Mouse (Mus musculus) MEL (cell line): ENCODE data around the gene Rpp14. TPM values are rescaled to one million over a fixed set of nuclear protein-coding genes. Genes with fewer than 3 reads are reported as not detected.

ENCODE experiments used
- DNase-seq: peaks from one replicate; pipeline ENCODE4 v3.0.0; 2011; ENCODE audit warnings: low read depth, low spot score
- H3K27ac ChIP-seq: 2 replicates; pipeline ENCODE4 v1.5.1; 2012; ENCODE audit warnings: low read depth, mild to moderate bottlenecking, control low read depth, low read length, moderate library complexity; ENCODE audit not compliant: control insufficient read depth
- H3K27me3 ChIP-seq, 2 experiments: fragments of 150-350 bp in 1 of 2; sonication (generic) in 1 of 2; 2 replicates each; pipeline ENCODE4 v1.6.1; 2012; ENCODE audit warnings: low read length in 2 of 2, mild to moderate bottlenecking in 2 of 2, improper control_type of control experiment in 1 of 2, moderate library complexity in 1 of 2; ENCODE audit not compliant: insufficient read depth in 2 of 2, control insufficient read depth in 1 of 2
- H3K36me3 ChIP-seq, 2 experiments: 2 replicates each; pipeline ENCODE4 v1.6.1; 2012 to 2014; ENCODE audit warnings: low read length in 2 of 2, improper control_type of control experiment in 1 of 2, inconsistent platforms in 1 of 2, mild to moderate bottlenecking in 1 of 2; ENCODE audit not compliant: insufficient read depth in 2 of 2, control insufficient read depth in 1 of 2
- H3K4me1 ChIP-seq, 2 experiments: fragments of 150-350 bp in 1 of 2; sonication (generic) in 1 of 2; 2 replicates each; pipeline ENCODE4 v1.6.1; 2012; ENCODE audit warnings: low read length in 2 of 2, improper control_type of control experiment in 1 of 2, mild to moderate bottlenecking in 1 of 2; ENCODE audit not compliant: insufficient read depth in 2 of 2, control insufficient read depth in 1 of 2
- H3K4me3 ChIP-seq, 2 experiments: fragments of 150-350 bp in 1 of 2; sonication (generic) in 1 of 2; 2 replicates each; pipeline ENCODE4 v1.5.1; 2012; ENCODE audit warnings: low read depth in 2 of 2, low read length in 2 of 2, mild to moderate bottlenecking in 2 of 2, moderate library complexity in 2 of 2, control low read depth in 1 of 2, improper control_type of control experiment in 1 of 2; ENCODE audit not compliant: control insufficient read depth in 1 of 2, insufficient read depth in 1 of 2
- H3K79me2 ChIP-seq: 2 replicates; pipeline ENCODE4 v1.6.1; 2012; ENCODE audit warnings: mild to moderate bottlenecking, low read length, moderate library complexity; ENCODE audit not compliant: control insufficient read depth, poor library complexity, insufficient read depth
- H3K9ac ChIP-seq: 2 replicates; pipeline ENCODE4 v1.6.1; 2012; ENCODE audit warnings: low read depth, mild to moderate bottlenecking, control low read depth, low read length, moderate library complexity; ENCODE audit not compliant: control insufficient read depth, poor library complexity, severe bottlenecking
- H3K9me3 ChIP-seq: fragments of 150-350 bp; sonication (generic); replicated peaks from 2 replicates; pipeline ENCODE4 v1.6.1; 2012; ENCODE audit warnings: mild to moderate bottlenecking, low read length, improper control_type of control experiment, moderate library complexity; ENCODE audit not compliant: insufficient read depth
- BHLHE40 ChIP-seq: IDR thresholded peaks from 2 replicates; pipeline ENCODE4 v1.6.1; 2012; ENCODE audit warnings: low read depth, mild to moderate bottlenecking, inconsistent platforms, low read length, improper control_type of control experiment, borderline replicate concordance
- CHD1 ChIP-seq: IDR thresholded peaks from 2 replicates; pipeline ENCODE4 v1.6.1; 2012; ENCODE audit warnings: low read depth, mild to moderate bottlenecking, inconsistent platforms, low read length, improper control_type of control experiment
- CTCF ChIP-seq, 3 experiments: IDR thresholded peaks in 2 of 3; conservative IDR thresholded peaks in 1 of 3; 2 replicates each; pipeline ENCODE4 v1.5.1; 2011 to 2012; ENCODE audit warnings: low read length in 3 of 3, low read depth in 2 of 3, mild to moderate bottlenecking in 2 of 3, improper control_type of control experiment in 1 of 3, inconsistent platforms in 1 of 3, mixed read lengths in 1 of 3, moderate library complexity in 1 of 3; ENCODE audit not compliant: control insufficient read depth in 1 of 3, insufficient read depth in 1 of 3, poor library complexity in 1 of 3, severe bottlenecking in 1 of 3
- ELF1 ChIP-seq: IDR thresholded peaks from 2 replicates; pipeline ENCODE4 v1.6.1; 2014; ENCODE audit warnings: low read depth, mild to moderate bottlenecking, inconsistent platforms, low read length, improper control_type of control experiment, moderate library complexity
- MAX ChIP-seq: IDR thresholded peaks from 2 replicates; pipeline ENCODE4 v1.6.1; 2011; ENCODE audit warnings: low read length, improper control_type of control experiment
- MEF2A ChIP-seq: IDR thresholded peaks from 2 replicates; pipeline ENCODE4 v1.6.1; 2014; ENCODE audit warnings: low read depth, mild to moderate bottlenecking, inconsistent platforms, low read length, improper control_type of control experiment; ENCODE audit not compliant: poor library complexity, insufficient replicate concordance, severe bottlenecking; ENCODE audit errors: extremely low read depth
- MXI1 ChIP-seq: IDR thresholded peaks from 2 replicates; pipeline ENCODE4 v1.6.1; 2011; ENCODE audit warnings: mild to moderate bottlenecking, low read depth, low read length, improper control_type of control experiment
- MYC ChIP-seq: IDR thresholded peaks from 2 replicates; pipeline ENCODE4 v1.6.1; 2011; ENCODE audit warnings: low read depth, mild to moderate bottlenecking, low read length, improper control_type of control experiment, moderate library complexity
- NELFE ChIP-seq: IDR thresholded peaks from 2 replicates; pipeline ENCODE4 v1.6.1; 2011; ENCODE audit warnings: low read depth, low read length, improper control_type of control experiment
- RAD21 ChIP-seq: IDR thresholded peaks from 2 replicates; pipeline ENCODE4 v1.6.1; 2011; ENCODE audit warnings: mild to moderate bottlenecking, low read depth, low read length, improper control_type of control experiment
- TAL1 ChIP-seq: IDR thresholded peaks from 2 replicates; pipeline ENCODE4 v1.6.1; 2012; ENCODE audit warnings: mild to moderate bottlenecking, inconsistent platforms, low read length, moderate library complexity, mixed read lengths
- TCF12 ChIP-seq: IDR thresholded peaks from 2 replicates; pipeline ENCODE4 v1.6.1; 2014; ENCODE audit warnings: low read depth, mild to moderate bottlenecking, inconsistent platforms, low read length, improper control_type of control experiment, moderate library complexity
- USF1 ChIP-seq: IDR thresholded peaks from 2 replicates; pipeline ENCODE4 v1.6.1; 2014; ENCODE audit warnings: low read depth, mild to moderate bottlenecking, inconsistent platforms, low read length, improper control_type of control experiment, moderate library complexity
- USF2 ChIP-seq, 2 experiments: IDR thresholded peaks; 2 replicates each; pipeline ENCODE4 v1.6.1; 2011 to 2012; ENCODE audit warnings: improper control_type of control experiment in 2 of 2, low read length in 2 of 2, borderline replicate concordance in 1 of 2, inconsistent platforms in 1 of 2, low read depth in 1 of 2, mild to moderate bottlenecking in 1 of 2; ENCODE audit not compliant: insufficient read depth in 1 of 2
- ZNF384 ChIP-seq: IDR thresholded peaks from 2 replicates; pipeline ENCODE4 v1.6.1; 2012; ENCODE audit warnings: low read depth, mild to moderate bottlenecking, inconsistent platforms, low read length, improper control_type of control experiment
- polyA plus RNA-seq, 2 experiments: library from polyadenylated mRNA; stranded (reverse) in 1 of 2; unstranded in 1 of 2; fragments of >175 nt in 1 of 2; fragments of >200 nt in 1 of 2; gene quantifications; 2 replicates each; pipeline versions ENCODE4 v1.2.1 to v1.2.4; 2012; ENCODE audit warnings: low replicate concordance in 2 of 2, low read depth in 1 of 2; ENCODE audit not compliant: insufficient read length in 2 of 2, insufficient read depth in 1 of 2, missing spikeins in 1 of 2
- total RNA-seq: library from RNA; depleted of rRNA; stranded (reverse); fragments of 300-350 nt; gene quantifications from 2 replicates; pipeline ENCODE4 v1.2.3, GENCODE M21; 2012

Rpp14 gene
- total and polyA plus RNA-seq, 3 experiments = 41.2 to 45.5 TPM; not detected in 1

DNA sequence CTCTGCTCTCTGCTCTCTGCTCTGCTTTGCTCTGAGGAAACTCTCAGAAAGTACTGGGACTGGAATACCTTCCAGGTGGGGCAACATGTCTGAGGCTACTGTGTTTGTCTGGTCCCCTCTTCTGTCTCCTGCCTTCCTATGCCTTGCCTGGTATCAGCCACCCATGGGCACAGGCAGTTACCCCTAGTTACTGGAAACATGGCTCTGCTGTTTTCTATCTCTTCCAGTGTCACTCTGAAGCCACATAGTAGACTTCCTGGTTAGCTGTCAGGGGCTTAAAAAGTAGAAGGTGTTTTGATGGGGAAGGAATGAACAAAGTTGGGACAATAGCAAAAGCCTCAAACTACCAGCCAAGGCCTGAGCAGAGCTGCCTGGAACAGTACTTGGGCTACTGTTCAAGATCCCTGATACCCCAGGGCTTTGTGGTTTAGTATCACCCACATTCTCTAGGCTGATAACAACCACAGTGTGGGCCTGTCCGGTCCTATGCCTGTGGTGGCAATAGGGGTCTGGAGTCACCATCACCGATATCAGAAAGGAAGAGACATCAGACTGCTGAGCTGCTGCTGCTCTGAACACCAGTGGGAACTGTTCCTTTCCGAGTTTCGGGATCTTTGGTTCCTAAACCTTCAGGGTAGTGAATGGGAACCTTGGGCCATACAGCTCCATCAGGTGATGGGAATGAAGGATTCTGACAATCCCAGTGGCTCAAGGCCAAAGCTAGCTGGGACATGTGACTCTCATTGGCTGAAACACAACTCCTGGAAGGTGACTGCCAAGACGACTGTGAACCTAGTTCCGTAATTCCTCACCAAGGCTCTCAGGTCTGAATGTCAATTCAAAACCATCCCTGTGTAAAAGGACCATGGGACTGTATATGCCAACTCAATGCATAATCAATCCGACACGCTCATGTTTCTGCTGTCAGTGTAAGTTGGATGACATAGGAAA lies 16.1 kb upstream of the Rpp14 start (continued):
- TF ChIP-seq RAD21 (no peak), ELF1 (0 out of 2 replicates have a peak, but pooled peaks have one; percentile 13), CHD1 (no peak), TAL1 (peak; percentile 50; the same call in 1 of the 2 replicates)

GRCm38 (mm10) chr14:8080718-8081117 lies 551 bp downstream of the Rpp14 start:
- no peaks in the 10 kb centered on the region for H3K27me3 ChIP-seq
- H3K4me1 ChIP-seq = peaks cover 0 to 13% of the 10 kb centered on the region in 2 experiments; a peak in 1 of 4 replicates
- H3K79me2 ChIP-seq = peaks cover 19% of the 10 kb centered on the region
- H3K4me3 ChIP-seq = peak overlapping the region; percentile 64 to 71
- DNase-seq = no peak
- 0 out of 2 replicates have a peak, but pooled peaks have one; percentile 67 for TF ChIP-seq MYC
- peak; percentile 14; the same call in 1 of the 2 replicates for TF ChIP-seq USF1
- TF ChIP-seq MAX = peak; percentile 77
- TF ChIP-seq MXI1 = peak; percentile 11; the same call in 1 of the 2 replicates
- no peak for TF ChIP-seq TCF12
- H3K27ac ChIP-seq = peak overlapping the region; percentile 77
- no peaks in the 10 kb centered on the region for H3K9me3 ChIP-seq
- H3K9ac ChIP-seq = peak overlapping the region; percentile 74
- peaks cover 5 to 10% of the 10 kb centered on the region in 2 experiments for H3K36me3 ChIP-seq

DNA sequence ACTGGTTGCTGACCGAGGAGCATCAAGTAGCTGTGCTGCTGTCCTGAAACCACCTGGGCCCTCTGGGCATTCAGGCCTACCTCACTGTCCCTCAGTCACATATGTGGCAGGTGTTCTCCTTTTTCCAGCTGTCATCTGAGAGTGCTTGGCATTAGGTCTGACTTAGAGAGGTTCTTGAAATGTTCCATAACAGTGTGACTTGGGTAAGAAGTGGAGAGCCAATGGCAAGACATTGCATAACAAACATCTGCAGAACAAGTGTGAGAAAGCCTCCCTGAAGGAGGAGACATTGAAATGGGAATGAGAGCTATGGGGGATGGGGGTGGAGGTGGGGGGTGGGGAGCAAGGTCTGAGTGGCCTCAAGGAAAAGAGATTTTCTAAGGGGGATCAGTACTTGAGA lies 2.8 kb downstream of the Rpp14 start:
- Histone ChIP-seq H3K9ac (no peak overlapping the region), H3K27me3 (no peaks in the 10 kb centered on the region), H3K4me1 (peaks cover 0 to 13% of the 10 kb centered on the region in 2 experiments; a peak in 1 of 4 replicates), H3K27ac (no peak overlapping the region), H3K79me2 (peaks cover 19% of the 10 kb centered on the region), H3K36me3 (peaks cover 7 to 10% of the 10 kb centered on the region in 2 experiments), H3K9me3 (no peaks in the 10 kb centered on the region), H3K4me3 (no peak overlapping the region)
- no peak for DNase-seq
- TF ChIP-seq MXI1 = no peak
- TF ChIP-seq ZNF384 = no peak
- no peak for TF ChIP-seq BHLHE40
- TF ChIP-seq MAX = no peak
- no peak for TF ChIP-seq MEF2A
- no peak for TF ChIP-seq USF2 (IDR thresholded peaks at IDR 0.05; ENCODE audit: borderline replicate concordance in 1 of 2, insufficient read depth in 1 of 2, low read depth in 1 of 2, low read length in 2 of 2)
- no peak for TF ChIP-seq CHD1
- no peak for TF ChIP-seq CTCF (IDR thresholded peaks at IDR 0.05 in 2 of 3, conservative IDR thresholded peaks at IDR 0.05 in 1 of 3; ENCODE audit: control insufficient read depth in 1 of 3, insufficient read depth in 1 of 3, low read depth in 2 of 3, low read length in 3 of 3, poor library complexity in 1 of 3, severe bottlenecking in 1 of 3)
- TF ChIP-seq NELFE = no peak
